Mouse (Mus musculus) ovary, adult 10 weeks (tissue): Measurements from ENCODE around the gene Psg16. TPM values are rescaled to one million over a fixed set of nuclear protein-coding genes. Genes with fewer than 3 reads are reported as not detected.

Experiments
- polyA plus RNA-seq: library from polyadenylated mRNA; stranded (reverse); fragments of 350-450 nt; fragmentation: Illumina TruSeq; extraction: RNeasy Lipid Tissue Mini Kit (QIAGEN cat#74804); gene quantifications from one replicate; pipeline ENCODE4 v1.2.3, GENCODE M21; 2014

The Psg16 gene
- polyA plus RNA-seq, result not detected

DNA sequence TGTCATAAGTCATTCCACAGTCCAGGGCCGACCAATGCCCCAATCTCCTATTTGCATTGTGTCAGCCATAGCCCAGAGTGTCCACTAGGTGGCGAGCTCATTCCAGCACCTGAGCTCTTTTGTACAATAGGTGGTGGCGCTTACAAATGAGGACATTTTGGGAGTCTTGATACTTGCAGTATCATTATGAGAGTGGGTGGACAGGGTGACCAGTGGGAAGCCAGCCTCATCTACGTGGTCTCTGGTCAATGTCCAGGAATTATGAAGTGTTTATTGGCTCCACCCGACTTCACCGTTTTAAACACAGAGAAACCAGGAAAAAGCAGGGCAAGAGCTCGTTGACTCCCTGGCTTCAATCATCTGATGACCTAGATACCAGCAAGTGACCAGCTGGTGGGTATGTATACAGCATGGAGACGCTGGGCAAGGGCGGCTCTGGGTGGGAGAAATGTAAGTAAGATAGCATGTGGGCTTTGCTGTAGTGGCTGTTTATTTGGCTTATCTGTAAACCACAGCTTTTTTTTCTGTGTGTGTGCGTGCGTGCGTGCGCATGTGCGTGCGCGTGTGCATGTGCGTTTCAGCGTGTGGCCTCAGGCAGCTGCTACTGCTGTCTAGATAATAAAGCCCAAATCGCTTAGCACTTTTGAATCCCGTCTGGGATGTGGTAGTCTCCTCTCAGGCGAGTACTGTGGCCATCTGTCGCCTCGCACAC is at the start of gene Psg16:
TSS of gene Psg16 (plus strand) at position 137 of the 712 bp plus-strand sequence.

GRCm38 (mm10) chr7:17027588-17028343 is 46.1 kb upstream of the Psg16 start, which contains the start of gene Ppp5c:
TSS of gene Ppp5c (minus strand) at chr7:17027924.

DNA sequence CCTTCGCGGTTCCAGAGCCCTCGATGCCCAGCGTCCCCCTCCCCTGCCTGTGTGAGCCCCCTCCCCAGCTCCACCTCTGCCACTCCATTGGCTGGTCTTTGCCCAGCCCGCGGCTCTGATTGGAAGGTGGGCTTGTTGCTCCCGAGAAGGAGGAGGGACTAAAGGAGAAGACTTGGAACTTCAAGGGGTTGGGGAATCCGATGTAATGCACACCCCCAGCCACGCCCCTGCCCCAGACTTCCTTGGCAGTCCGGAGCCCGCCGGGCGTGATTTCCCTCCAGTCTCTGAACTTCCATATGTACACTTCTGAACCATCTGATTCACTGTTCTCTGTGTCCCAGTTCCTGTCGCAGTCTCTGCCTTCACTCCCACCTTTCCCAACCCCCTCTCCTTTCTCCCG is 11.5 kb upstream of the Psg16 start, which contains the start of gene Hif3a:
TSS of gene Hif3a (minus strand) at position 39 of the 400 bp plus-strand sequence.

DNA sequence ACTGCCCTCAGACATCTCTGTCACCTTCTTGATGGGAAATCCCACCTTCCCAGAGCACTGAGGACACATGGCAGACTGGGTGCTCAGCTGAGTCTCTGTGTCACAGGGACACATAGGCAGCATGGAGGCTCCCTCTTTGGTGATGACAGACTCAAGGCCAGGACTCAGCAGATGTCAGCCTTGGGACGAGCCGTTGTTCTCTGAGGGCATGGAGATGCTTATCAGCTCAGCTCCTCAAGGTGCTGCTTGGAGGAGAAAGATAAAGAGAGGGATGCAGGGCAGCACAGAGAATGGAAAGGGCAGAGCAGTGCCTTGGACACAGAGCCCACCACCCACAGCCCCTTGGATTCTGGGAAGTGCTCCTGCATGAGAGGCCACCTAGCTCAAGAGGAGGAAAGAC is 76.1 kb downstream of the Psg16 start, which contains the start of gene Ceacam3:
TSS of gene Ceacam3 (plus strand) at position 352 of the 400 bp plus-strand sequence.

Other genes with a start within 250 kb of the Psg16 start
- gene Prkd2, start 231.1 kb upstream of the Psg16 start, polyA plus RNA-seq, result 0.46 TPM
- 3.2 TPM for gene Dact3, start 198.7 kb upstream of the Psg16 start, polyA plus RNA-seq
- gene Gng8, start 182.3 kb upstream of the Psg16 start, polyA plus RNA-seq, result 0.57 TPM
- gene Ptgir, start 167.6 kb upstream of the Psg16 start, polyA plus RNA-seq, result 1.7 TPM
- 30.5 TPM for gene Calm3, start 149.9 kb upstream of the Psg16 start, polyA plus RNA-seq
- 4.2 TPM for gene Pnmal2, start 129.4 kb upstream of the Psg16 start, polyA plus RNA-seq
- gene Pnmal1, start 114.4 kb upstream of the Psg16 start, polyA plus RNA-seq, result 1.6 TPM
- not detected for gene Gm42372, start 91.0 kb upstream of the Psg16 start, polyA plus RNA-seq
- 8.7 TPM for gene Ccdc8, start 81.3 kb upstream of the Psg16 start, polyA plus RNA-seq
- gene Ppp5c, start 46.1 kb upstream of the Psg16 start, polyA plus RNA-seq, result 7.8 TPM
- 1.7 TPM for gene Hif3a, start 11.6 kb upstream of the Psg16 start, polyA plus RNA-seq
- not detected for gene Ceacam3, start 76.2 kb downstream of the Psg16 start, polyA plus RNA-seq
- gene Psg29, start 129.4 kb downstream of the Psg16 start, polyA plus RNA-seq, result not detected